In the genomic region with DNA sequence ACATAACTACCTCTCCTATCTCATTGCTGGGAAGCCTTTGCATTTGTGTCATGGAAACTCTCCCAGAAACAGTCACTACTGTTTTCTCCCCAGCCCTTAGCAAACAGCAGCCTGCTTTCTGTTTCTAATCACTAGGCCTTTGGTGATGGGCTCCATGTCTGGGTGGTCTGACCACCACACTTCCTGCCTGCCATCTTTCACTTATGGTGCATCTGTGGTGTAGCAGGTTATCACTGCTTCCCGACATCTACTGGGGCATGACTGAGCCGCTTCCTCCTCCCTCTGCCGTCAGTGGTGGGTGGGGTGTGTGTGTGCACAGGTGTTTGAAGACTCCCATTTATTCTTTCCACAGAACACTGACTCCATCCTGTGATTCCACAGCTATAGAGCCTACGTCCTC, we compare ENCODE assay signal across 15 mouse cellular contexts.
DNase-seq lines count a peak whose midpoint lies in the region; ATAC-seq and TF ChIP-seq lines count a peak whose summit lies in the region.
"Had no signal": no experiment of that assay in that cellular context is flagged by ENCODE, and none has a peak within 500 bp of the region (broad histone marks: within the 10 kb centered on the region; RNA-seq: fewer than 3 reads in every experiment).

No protein-coding gene starts in this region.

- H3K36me3 ChIP-seq in heart, adult 2 months (ENCODE audit: control insufficient read depth, insufficient read depth, low read length), result peaks cover 12% of the 10 kb centered on the region
- no peaks in the 10 kb centered on the region for H3K36me3 ChIP-seq in heart, embryonic 11.5 days (ENCODE audit: control insufficient read depth, insufficient read depth, low read length)
- no peaks in the 10 kb centered on the region for H3K36me3 ChIP-seq in splenic B cell, adult 2 months (ENCODE audit: control insufficient read depth, insufficient read depth, low read length, poor library complexity, severe bottlenecking)
- H3K36me3 ChIP-seq in hindbrain, postnatal 0 days (ENCODE audit: insufficient read depth, low read length), result 0 out of 2 replicates have a peak, but pooled peaks cover 7% of the 10 kb centered on the region
- H3K36me3 ChIP-seq: limb, embryonic 12.5 days; stomach, embryonic 15.5 days had no signal

- H3K9me3 ChIP-seq in heart, embryonic 11.5 days (replicated peaks; ENCODE audit: control insufficient read depth, low read length), result no peaks in the 10 kb centered on the region
- no peaks in the 10 kb centered on the region for H3K9me3 ChIP-seq in hindbrain, postnatal 0 days (ENCODE audit: low read length)
- H3K9me3 ChIP-seq: heart, embryonic 15.5 days; limb, embryonic 12.5 days; stomach, embryonic 15.5 days had no signal

- no peak for TF ChIP-seq CTCF in heart, adult 2 months (IDR thresholded peaks at IDR 0.05)
- no peak for TF ChIP-seq CTCF in hindbrain, postnatal 0 days (IDR thresholded peaks at IDR 0.05; ENCODE audit: low read depth)

- H3K79me2 ChIP-seq in heart, adult 2 months (replicated peaks; ENCODE audit: control insufficient read depth, insufficient read depth, low read length), result no peaks in the 10 kb centered on the region

- no peak overlapping the region; the same call in none of the 2 replicates for H3K27ac ChIP-seq in heart, adult 2 months
- H3K27ac ChIP-seq in heart, embryonic 11.5 days (ENCODE audit: low read depth, low read length), result no peak overlapping the region
- no peak overlapping the region for H3K27ac ChIP-seq in hindbrain, postnatal 0 days
- H3K27ac ChIP-seq: limb, embryonic 12.5 days; stomach, embryonic 15.5 days had no signal

- no peak for TF ChIP-seq POLR2A in heart, adult 2 months (IDR thresholded peaks at IDR 0.05; ENCODE audit: insufficient read depth, low read depth, low read length)

- 58% methylated on average over 4 of the region's 4 CpGs for WGBS in heart, adult 2 months
- 41% methylated on average over 4 of the region's 4 CpGs for WGBS in heart, embryonic 11.5 days (ENCODE audit: insufficient replicate concordance)
- 86% methylated on average over 4 of the region's 4 CpGs for WGBS in hindbrain, postnatal 0 days

- H3K4me1 ChIP-seq in heart, adult 2 months (ENCODE audit: control insufficient read depth, insufficient read depth, low read length), result peaks cover 8% of the 10 kb centered on the region
- H3K4me1 ChIP-seq in heart, embryonic 11.5 days (ENCODE audit: control insufficient read depth, insufficient read depth, low read length), result peaks cover 10% of the 10 kb centered on the region; the same call in 1 of the 2 replicates
- peaks cover 5% of the 10 kb centered on the region; the same call in 1 of the 2 replicates for H3K4me1 ChIP-seq in hindbrain, postnatal 0 days (ENCODE audit: insufficient read depth, low read length)

- intact Hi-C loops in heart, adult 2 months (cut with DNase I), result loop anchor here (5.0 kb wide), 1 partner anchor 34 kb away; no protein-coding TSS in a partner anchor

- no peak overlapping the region for H3K4me2 ChIP-seq in heart, embryonic 11.5 days
- no peak overlapping the region for H3K4me2 ChIP-seq in hindbrain, postnatal 0 days (ENCODE audit: low read depth, low read length)
- H3K4me2 ChIP-seq: heart, embryonic 15.5 days; limb, embryonic 12.5 days; stomach, embryonic 15.5 days had no signal

- H3K4me3 ChIP-seq in heart, adult 2 months, result no peak overlapping the region
- H3K4me3 ChIP-seq in heart, embryonic 11.5 days (ENCODE audit: low read depth, low read length), result no peak overlapping the region
- H3K4me3 ChIP-seq in hindbrain, postnatal 0 days (ENCODE audit: low read length), result no peak overlapping the region
- H3K4me3 ChIP-seq: heart, embryonic 15.5 days; limb, embryonic 12.5 days; stomach, embryonic 15.5 days had no signal

- H3K9ac ChIP-seq in heart, adult 2 months (ENCODE audit: low read depth, low read length), result no peak overlapping the region
- no peak overlapping the region for H3K9ac ChIP-seq in heart, embryonic 11.5 days (ENCODE audit: low read depth, low read length)
- H3K9ac ChIP-seq in hindbrain, postnatal 0 days (replicated peaks; ENCODE audit: low read length), result no peak overlapping the region
- H3K9ac ChIP-seq: heart, embryonic 15.5 days; limb, embryonic 12.5 days; stomach, embryonic 15.5 days had no signal

- ATAC-seq in heart, embryonic 11.5 days (replicated peaks; ENCODE audit: insufficient number of reproducible peaks, low FRiP score, low TSS enrichment), result no peak
- ATAC-seq in hematopoietic stem cell, adult 5-6 weeks (replicated peaks in 1 of 2; ENCODE audit: insufficient read depth in 1 of 2, low FRiP score in 2 of 2, low TSS enrichment in 1 of 2, low read depth in 1 of 2, poor library complexity in 2 of 2, severe bottlenecking in 2 of 2), result peak; percentile 39 to 40
- ATAC-seq in hindbrain, postnatal 0 days, result no peak

- TF ChIP-seq EP300 in heart, adult 2 months (IDR thresholded peaks at IDR 0.05; ENCODE audit: insufficient read depth, low read depth, low read length), result 0 out of 2 replicates have a peak, but pooled peaks have one; percentile 20

- H3K27me3 ChIP-seq in heart, adult 2 months (ENCODE audit: control insufficient read depth, insufficient read depth, low read length), result no peaks in the 10 kb centered on the region
- H3K27me3 ChIP-seq in heart, embryonic 11.5 days (ENCODE audit: control insufficient read depth, insufficient read depth, low read length), result no peaks in the 10 kb centered on the region
- no peaks in the 10 kb centered on the region for H3K27me3 ChIP-seq in splenic B cell, adult 2 months (ENCODE audit: control insufficient read depth, insufficient read depth, low read length, poor library complexity, severe bottlenecking)
- no peaks in the 10 kb centered on the region for H3K27me3 ChIP-seq in hindbrain, postnatal 0 days (ENCODE audit: insufficient read depth, low read length)
- H3K27me3 ChIP-seq: heart, embryonic 15.5 days; stomach, embryonic 15.5 days had no signal

- no peak for DNase-seq in heart, adult 2 months
- peak; percentile 91 for DNase-seq in CD4-positive helper T cell, adult 2 months (ENCODE audit: low read depth, low spot score)
- peak; percentile 80 for DNase-seq in splenic B cell, adult 2 months (ENCODE audit: low read depth, low spot score)
- no peak for DNase-seq in hindbrain, postnatal 0 days (ENCODE audit: low spot score)
- no peak for DNase-seq in urinary bladder, postnatal 14 days (ENCODE audit: low spot score)
- no peak for DNase-seq in left cerebral cortex, adult 11 months (ENCODE audit: low spot score)
- DNase-seq: adrenal gland, postnatal 36 days; cerebellum, postnatal 10 days; layer of hippocampus, adult 9-11 months; lung, postnatal 10 days had no signal

Comparison
In these comparisons a context has a peak if more than half of its experiments do, and no peak if none do; other contexts are left out.
1. DNase-seq: peak in CD4-positive helper T cell, adult 2 months (single experiment) and splenic B cell, adult 2 months (single experiment); none in heart, adult 2 months (0 of 2), hindbrain, postnatal 0 days (single experiment), urinary bladder, postnatal 14 days (single experiment) and left cerebral cortex, adult 11 months (single experiment).
2. ATAC-seq: peak in hematopoietic stem cell, adult 5-6 weeks (2 of 2); none in heart, embryonic 11.5 days (single experiment) and hindbrain, postnatal 0 days (single experiment).